Mouse (Mus musculus) layer of hippocampus, adult 9-11 months (tissue): ENCODE measurements around the gene Vmn1r37.
"Not testable (repeated sequence)": the region's sequence is repeated elsewhere in the genome, so short reads cannot be mapped to it uniquely, and the experiment has no call there.

Experiments
- DNase-seq: peaks from one replicate; pipeline ENCODE4 v3.0.0; 2022

The Vmn1r37 gene

DNA sequence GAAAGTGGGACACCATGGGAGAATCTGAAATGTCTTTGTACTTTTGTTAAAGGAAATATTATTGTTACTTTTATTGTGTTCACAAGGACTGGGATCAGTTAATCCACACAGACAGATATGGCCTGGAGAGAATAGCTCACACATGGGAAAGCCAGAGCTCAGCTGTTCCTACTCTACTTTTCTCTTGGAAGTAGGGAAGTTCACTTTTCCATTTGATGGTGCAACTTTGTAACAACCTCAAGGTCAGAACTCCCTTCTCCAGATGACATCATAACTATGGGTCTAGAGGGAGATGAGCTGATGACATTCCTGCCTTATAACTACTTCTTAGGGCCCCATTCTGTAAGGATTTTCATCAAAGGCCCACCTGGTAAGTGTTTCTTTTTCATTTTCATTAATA is at the start of gene Vmn1r37:
Vmn1r37 (plus strand) TSS at position 301 of the 400 bp plus-strand sequence.
- DNase-seq: not testable (repeated sequence)

GRCm38 (mm10) chr6:66685806-66686205 is 43.4 kb upstream of the Vmn1r37 start, which contains the start of gene Vmn1r35:
Gene Vmn1r35 (minus strand): TSS chr6:66685906.
- no peak for DNase-seq

GRCm38 (mm10) chr6:66708901-66709300 is 20.3 kb upstream of the Vmn1r37 start:
- DNase-seq: no peak

GRCm38 (mm10) chr6:66713854-66714253 is 15.3 kb upstream of the Vmn1r37 start:
- no peak for DNase-seq

DNA sequence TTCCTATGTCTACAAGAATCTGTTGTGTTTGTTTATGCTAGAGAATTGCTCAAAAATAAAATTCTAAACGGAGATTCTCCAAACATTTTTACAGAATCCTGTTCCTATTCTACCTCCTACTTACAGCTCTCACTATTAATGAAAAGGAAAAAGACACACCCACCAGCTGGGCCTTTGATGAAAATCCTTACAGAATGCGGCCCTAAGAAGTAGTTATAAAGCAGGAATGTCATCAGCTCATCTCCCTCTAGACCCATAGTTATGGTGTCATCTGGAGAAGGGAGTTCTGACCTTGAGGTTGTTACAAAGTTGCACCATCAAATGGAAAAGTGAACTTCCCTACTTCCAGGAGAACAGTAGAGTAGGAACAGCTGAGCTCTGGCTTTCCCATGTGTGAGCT is 10.1 kb upstream of the Vmn1r37 start, which contains the start of gene Vmn1r36:
Vmn1r36 (minus strand) TSS at position 101 of the 400 bp plus-strand sequence.
- DNase-seq: not testable (repeated sequence)

DNA sequence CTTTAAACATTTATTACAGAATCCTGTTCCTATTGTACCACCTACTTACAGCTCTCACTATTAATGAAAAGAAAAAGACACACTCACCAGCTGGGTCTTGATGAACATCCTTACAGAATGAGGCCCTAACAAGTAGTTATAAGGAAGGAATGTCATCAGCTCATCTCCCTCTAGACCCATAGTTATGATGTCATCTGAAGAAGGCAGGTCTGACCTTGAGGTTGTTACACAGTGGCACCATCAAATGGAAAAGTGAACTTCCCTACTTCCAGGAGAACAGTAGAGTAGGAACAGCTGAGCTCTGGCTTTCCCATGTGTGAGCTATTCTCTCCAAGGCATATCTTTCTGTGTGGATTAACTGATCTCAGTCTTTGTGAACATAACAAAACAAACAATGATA is 53.3 kb downstream of the Vmn1r37 start, which contains the start of gene Vmn1r38:
Vmn1r38 (minus strand) TSS at position 101 of the 400 bp plus-strand sequence.
- DNase-seq: not testable (repeated sequence)
